Mouse (Mus musculus): ENCODE results near the gene Hoxa6.

Hoxa6 gene

GRCm38 (mm10) chr6:52208072-52208867 lies at the start of gene Hoxa6:
Gene Hoxa6, minus strand, starts transcription at chr6:52208722.
- no peak for DNase-seq

- peak; percentile 73 for DNase-seq
These were observed 48.4 kb upstream of the Hoxa6 start for GRCm38 (mm10) chr6:52256956-52257355.

GRCm38 (mm10) chr6:52253511-52254500 lies 45.3 kb upstream of the Hoxa6 start:
- no peak for DNase-seq

- no peak for DNase-seq
These were observed 44.4 kb upstream of the Hoxa6 start for GRCm38 (mm10) chr6:52252775-52253376.

- no peak for DNase-seq
These were observed 43.7 kb upstream of the Hoxa6 start for GRCm38 (mm10) chr6:52252016-52252774.

GRCm38 (mm10) chr6:52251177-52251879 lies 42.8 kb upstream of the Hoxa6 start:
- DNase-seq = no peak

- no peak for DNase-seq
These were observed 41.3 kb upstream of the Hoxa6 start for GRCm38 (mm10) chr6:52249826-52250225.

GRCm38 (mm10) chr6:52249415-52249738 lies 40.9 kb upstream of the Hoxa6 start:
- DNase-seq = no peak

GRCm38 (mm10) chr6:52248638-52249414 lies 40.3 kb upstream of the Hoxa6 start:
- no peak for DNase-seq

GRCm38 (mm10) chr6:52247766-52248637 lies 39.5 kb upstream of the Hoxa6 start:
- DNase-seq = no peak

- DNase-seq = no peak
These were observed 38.4 kb upstream of the Hoxa6 start for GRCm38 (mm10) chr6:52246916-52247315.

GRCm38 (mm10) chr6:52246403-52246803 lies 37.9 kb upstream of the Hoxa6 start:
- no peak for DNase-seq

- DNase-seq = no peak
These were observed 37.2 kb upstream of the Hoxa6 start, which contains the start of gene Hoxa11 for GRCm38 (mm10) chr6:52245757-52246142. Gene Hoxa11, minus strand, starts transcription at chr6:52245810.

GRCm38 (mm10) chr6:52245040-52245756 lies 36.7 kb upstream of the Hoxa6 start:
- DNase-seq = no peak

GRCm38 (mm10) chr6:52244471-52245039 lies 36.0 kb upstream of the Hoxa6 start:
- no peak for DNase-seq

GRCm38 (mm10) chr6:52243681-52244121 lies 35.2 kb upstream of the Hoxa6 start:
- no peak for DNase-seq

- no peak for DNase-seq
These were observed 34.3 kb upstream of the Hoxa6 start for GRCm38 (mm10) chr6:52242801-52243332.

GRCm38 (mm10) chr6:52241001-52241621 lies 32.6 kb upstream of the Hoxa6 start:
- no peak for DNase-seq

Measured in right cerebral cortex, postnatal 14 days (tissue).